Mouse (Mus musculus) testis, adult 2 months (tissue): ENCODE measurements at regions not wholly inside any gene's neighbourhood (a gene's known extent, or its start where the extent isn't known, plus 50 kb on each side); places are given as distances from the start of the nearest gene placed in this dataset.
"Not testable (repeated sequence)": the region's sequence is repeated elsewhere in the genome, so short reads cannot be mapped to it uniquely, and the experiment has no call there.

Source experiments
- H3K27ac ChIP-seq: fragments of 200-500 bp; 2 replicates; pipeline ENCODE4 v1.5.1; 2012; ENCODE audit warnings: low read depth, low read length; ENCODE audit not compliant: control insufficient read depth, insufficient read depth
- H3K27me3 ChIP-seq: fragments of 200-500 bp; 2 replicates; pipeline ENCODE4 v1.6.1; 2012; ENCODE audit warnings: mild to moderate bottlenecking, low read length, moderate library complexity; ENCODE audit not compliant: control insufficient read depth, insufficient read depth
- H3K36me3 ChIP-seq: fragments of 200-500 bp; 2 replicates; pipeline ENCODE4 v1.6.1; 2012; ENCODE audit warnings: mild to moderate bottlenecking, low read length; ENCODE audit not compliant: control insufficient read depth, insufficient read depth
- H3K4me1 ChIP-seq: fragments of 200-500 bp; 2 replicates; pipeline ENCODE4 v1.6.1; 2012; ENCODE audit warnings: low read length; ENCODE audit not compliant: control insufficient read depth, insufficient read depth
- H3K4me3 ChIP-seq: fragments of 200-500 bp; 2 replicates; pipeline ENCODE4 v1.5.1; 2012; ENCODE audit warnings: low read depth, mild to moderate bottlenecking, low read length, moderate library complexity, mixed read lengths; ENCODE audit not compliant: control insufficient read depth
- CTCF ChIP-seq: fragments of 200-500 bp; IDR thresholded peaks from 2 replicates; pipeline ENCODE4 v1.5.1; 2012; ENCODE audit warnings: low read depth, mild to moderate bottlenecking, inconsistent platforms, low read length, moderate library complexity; ENCODE audit not compliant: control insufficient read depth, insufficient read depth, insufficient replicate concordance
- POLR2A ChIP-seq: fragments of 200-500 bp; IDR thresholded peaks from 2 replicates; pipeline ENCODE4 v1.6.1; 2012; ENCODE audit warnings: low read depth, mild to moderate bottlenecking, inconsistent platforms, low read length, moderate library complexity; ENCODE audit not compliant: control insufficient read depth

- Histone ChIP-seq H3K4me1 (no peaks in the 10 kb centered on the region), H3K36me3 (no peaks in the 10 kb centered on the region), H3K27me3 (no peaks in the 10 kb centered on the region), H3K4me3 (no peak overlapping the region), H3K27ac (no peak overlapping the region)
- TF ChIP-seq CTCF (no peak), POLR2A (no peak)
Measured at GRCm38 (mm10) chrX:94857501-94857900, 133.1 kb downstream of the Zxdb start.

- Histone ChIP-seq H3K27ac (no peak overlapping the region), H3K4me3 (no peak overlapping the region), H3K4me1 (no peaks in the 10 kb centered on the region), H3K27me3 (no peaks in the 10 kb centered on the region), H3K36me3 (no peaks in the 10 kb centered on the region)
- TF ChIP-seq CTCF (no peak), POLR2A (no peak)
Measured at GRCm38 (mm10) chrX:94857954-94858353, 133.6 kb downstream of the Zxdb start.

- Histone ChIP-seq H3K36me3 (no peaks in the 10 kb centered on the region), H3K27ac (no peak overlapping the region), H3K27me3 (no peaks in the 10 kb centered on the region), H3K4me1 (peaks cover 7% of the 10 kb centered on the region), H3K4me3 (no peak overlapping the region)
- TF ChIP-seq CTCF, result no peak
- TF ChIP-seq POLR2A, result no peak
Measured at GRCm38 (mm10) chrX:94863123-94863522, 138.8 kb downstream of the Zxdb start.

- peak; percentile 89; the same call in 1 of the 2 replicates for TF ChIP-seq CTCF
- TF ChIP-seq POLR2A, result no peak
- H3K36me3 ChIP-seq, result no peaks in the 10 kb centered on the region
- H3K27ac ChIP-seq, result no peak overlapping the region
- peak overlapping the region; percentile 67 for H3K4me3 ChIP-seq
- no peaks in the 10 kb centered on the region for H3K27me3 ChIP-seq
- peaks cover 7% of the 10 kb centered on the region for H3K4me1 ChIP-seq
Measured at GRCm38 (mm10) chrX:94865531-94866502, 141.4 kb downstream of the Zxdb start.

- not testable (repeated sequence) for H3K36me3 ChIP-seq, H3K4me3 ChIP-seq, H3K4me1 ChIP-seq, H3K27me3 ChIP-seq, H3K27ac ChIP-seq
Measured at GRCm38 (mm10) chrX:94883547-94883946, 142.9 kb downstream of the Spin4 start.
